Mouse (Mus musculus) midbrain, embryonic 14.5 days (tissue): ENCODE measurements around the gene Spats2. TPM values are rescaled to one million over a fixed set of nuclear protein-coding genes. Genes with fewer than 3 reads are reported as not detected.

Experiments used
- ATAC-seq: fragments of 200-750 bp; cut with Nextera tagmentation; 2 replicates; pipeline ENCODE4 v1.8.0; 2017; ENCODE audit warnings: moderate number of reproducible peaks, moderate library complexity; ENCODE audit not compliant: low FRiP score, low TSS enrichment
- DNase-seq: peaks from one replicate; pipeline ENCODE4 v3.0.0-alpha.2; 2015
- H3K27ac ChIP-seq: fragments of 300-500 bp; sonication (generic); replicated peaks from 2 replicates; pipeline ENCODE4 v1.5.1; 2014; ENCODE audit warnings: mild to moderate bottlenecking, low read depth, low read length, moderate library complexity
- H3K27me3 ChIP-seq: fragments of 300-500 bp; sonication (generic); 2 replicates; pipeline ENCODE4 v1.6.1; 2014; ENCODE audit warnings: low read length, control low read depth, mixed read lengths; ENCODE audit not compliant: control insufficient read depth, insufficient read depth
- H3K36me3 ChIP-seq: fragments of 300-500 bp; sonication (generic); 2 replicates; pipeline ENCODE4 v1.6.1; 2014; ENCODE audit warnings: low read length, control low read depth; ENCODE audit not compliant: control insufficient read depth, insufficient read depth
- H3K4me1 ChIP-seq: fragments of 300-500 bp; sonication (generic); 2 replicates; pipeline ENCODE4 v1.6.1; 2014; ENCODE audit warnings: mild to moderate bottlenecking, antibody characterized with exemption, low read length, control low read depth; ENCODE audit not compliant: control insufficient read depth, insufficient read depth
- H3K4me2 ChIP-seq: fragments of 300-500 bp; sonication (generic); 2 replicates; pipeline ENCODE4 v1.6.1; 2014; ENCODE audit warnings: mild to moderate bottlenecking, low read length, moderate library complexity
- H3K4me3 ChIP-seq: fragments of 300-500 bp; sonication (generic); replicated peaks from 2 replicates; pipeline ENCODE4 v1.5.1; 2014; ENCODE audit warnings: low read depth, low read length
- H3K9ac ChIP-seq: fragments of 300-500 bp; sonication (generic); replicated peaks from 2 replicates; pipeline ENCODE4 v1.6.1; 2014; ENCODE audit warnings: mild to moderate bottlenecking, low read length, moderate library complexity
- H3K9me3 ChIP-seq: fragments of 300-500 bp; sonication (generic); 2 replicates; pipeline ENCODE4 v1.6.1; 2016; ENCODE audit warnings: low read length, control low read depth, mixed read lengths; ENCODE audit not compliant: control insufficient read depth
- WGBS: fragments of 180-500 bp; shearing (Covaris S2); extraction: QIAGEN DNeasy Blood & Tissue Kit; methylation state at CpG from one replicate; pipeline ENCODE4 v1.1.7; 2014; 5-methylcytosine and 5-hydroxymethylcytosine counted together
- polyA plus RNA-seq: library from polyadenylated mRNA; unstranded; fragments of >200 nt; fragmentation: Nextera tagmentation; extraction: Ambion mirVana; gene quantifications from 2 replicates; pipeline ENCODE4 v1.2.1, GENCODE M21; 2014

Spats2 gene
- polyA plus RNA-seq, 1 experiment from 2014 or later, result 41.6 TPM

DNA sequence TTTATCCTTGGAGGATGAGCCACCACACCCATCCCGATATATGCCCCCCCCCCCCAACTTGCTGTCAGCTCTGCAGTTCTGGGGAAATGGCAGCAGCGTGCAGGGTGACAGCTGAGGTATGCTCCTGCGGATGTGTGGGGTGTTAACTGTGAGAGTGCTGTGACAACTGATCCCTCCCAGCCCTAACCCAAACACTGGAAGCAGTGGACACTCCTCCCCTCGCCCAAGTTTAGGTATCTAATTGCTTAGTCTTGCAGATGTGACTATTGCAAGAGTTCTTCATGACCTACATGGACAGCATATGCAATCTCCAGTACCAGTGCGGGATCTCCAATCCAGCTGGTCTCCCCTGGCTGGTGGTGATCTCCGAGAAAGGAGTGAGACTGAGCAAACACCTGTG is 30.4 kb upstream of the Spats2 start:
- no peak for ATAC-seq
- peaks cover 39% of the 10 kb centered on the region for H3K4me1 ChIP-seq
- H3K9ac ChIP-seq, result no peak overlapping the region
- H3K4me2 ChIP-seq, result no peak overlapping the region
- no peak for DNase-seq
- 11% methylated on average over 6 of the region's 6 CpGs for WGBS
- H3K9me3 ChIP-seq, result no peaks in the 10 kb centered on the region
- H3K27ac ChIP-seq, result no peak overlapping the region
- H3K4me3 ChIP-seq, result no peak overlapping the region
- H3K36me3 ChIP-seq, result no peaks in the 10 kb centered on the region
- H3K27me3 ChIP-seq, result peaks cover 42% of the 10 kb centered on the region

DNA sequence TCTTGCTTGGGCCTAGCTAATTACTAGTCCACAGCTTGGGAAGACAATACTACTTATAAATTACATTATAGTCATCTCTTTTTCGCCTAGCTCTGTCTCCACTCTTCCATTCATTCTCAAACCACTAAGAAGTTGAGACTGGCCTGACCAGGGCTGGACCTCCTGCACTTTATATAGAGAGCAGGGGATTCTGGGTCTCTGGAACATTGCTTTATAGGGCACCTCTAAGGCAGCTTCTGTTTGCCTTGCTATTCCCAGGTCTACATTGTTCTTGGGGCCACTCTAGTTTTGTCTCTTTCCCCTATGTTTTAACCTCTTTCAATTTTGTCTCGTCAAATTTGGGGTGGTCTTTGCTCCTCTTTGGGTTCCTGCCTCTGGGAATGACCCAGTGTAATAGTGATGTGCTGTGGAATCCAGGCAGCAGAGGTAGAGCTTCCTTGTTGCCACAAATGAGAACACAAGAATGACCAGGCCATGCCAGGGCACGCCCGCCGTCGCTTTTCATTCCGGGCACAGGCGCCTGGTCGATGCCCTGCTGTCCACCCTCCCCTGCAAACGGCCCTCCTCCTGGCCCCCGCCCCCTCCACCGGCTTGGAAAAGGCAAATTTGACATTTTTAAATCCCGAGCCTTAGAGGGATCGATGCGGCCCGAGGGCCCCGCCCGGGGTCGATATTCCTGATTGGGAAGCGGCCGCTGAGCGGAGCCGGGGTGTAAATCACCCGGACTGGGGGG is 29.5 kb upstream of the Spats2 start:
- ATAC-seq, result no peak
- Histone ChIP-seq H3K36me3 (no peaks in the 10 kb centered on the region), H3K4me1 (peaks cover 35% of the 10 kb centered on the region), H3K27ac (peak overlapping the region; percentile 41; the same call in 1 of the 2 replicates), H3K4me3 (peak overlapping the region; percentile 38), H3K27me3 (peaks cover 42% of the 10 kb centered on the region), H3K9ac (peak overlapping the region; percentile 37; the same call in 1 of the 2 replicates), H3K9me3 (no peaks in the 10 kb centered on the region), H3K4me2 (peak overlapping the region; percentile 72)
- WGBS, result 3% methylated on average over 24 of the region's 24 CpGs
- DNase-seq, result no peak

DNA sequence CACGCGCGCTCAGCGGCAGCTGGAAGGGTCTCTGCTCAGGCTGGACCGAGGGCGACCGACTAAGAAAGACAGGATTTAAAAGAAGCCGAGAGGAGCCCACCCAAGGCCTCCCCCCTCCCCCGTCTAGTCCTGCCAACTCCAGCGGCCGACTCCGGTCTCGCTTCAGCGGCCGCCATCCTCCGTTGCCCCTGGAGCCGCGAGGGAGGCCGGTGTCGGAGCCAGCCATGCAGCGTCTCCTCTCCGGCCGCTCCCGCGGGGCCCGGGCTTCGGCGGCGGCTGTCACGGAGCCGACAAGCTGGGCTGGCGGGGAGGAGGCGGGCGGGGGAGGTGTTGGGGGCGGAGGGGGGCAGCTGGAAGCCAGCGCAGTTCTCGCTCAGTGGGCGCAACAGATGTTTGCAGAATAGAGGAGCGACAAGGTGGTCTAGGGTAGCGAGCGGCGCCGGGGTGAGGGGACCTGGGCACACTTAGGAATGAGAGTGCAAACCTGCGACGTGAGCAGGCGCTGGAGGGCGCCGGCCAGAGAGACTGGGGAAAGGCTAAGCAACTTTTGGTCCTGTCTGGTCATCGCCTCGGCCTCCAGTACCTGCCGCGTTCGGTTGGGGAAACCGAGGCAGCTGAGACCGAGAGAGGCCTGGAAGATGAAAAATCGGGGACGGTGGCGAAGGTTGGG is 28.8 kb upstream of the Spats2 start:
- peaks cover 35% of the 10 kb centered on the region for H3K4me1 ChIP-seq
- peak overlapping the region; percentile 38 for H3K4me3 ChIP-seq
- no peaks in the 10 kb centered on the region for H3K9me3 ChIP-seq
- peak overlapping the region; percentile 72 for H3K4me2 ChIP-seq
- ATAC-seq (peak; percentile 24; the same call in 1 of the 2 replicates), DNase-seq (peak; percentile 74)
- peak overlapping the region; percentile 37 for H3K9ac ChIP-seq
- H3K27ac ChIP-seq, result peak overlapping the region; percentile 41; the same call in 1 of the 2 replicates
- H3K36me3 ChIP-seq, result no peaks in the 10 kb centered on the region
- under 1% methylated on average over 53 of the region's 58 CpGs for WGBS
- H3K27me3 ChIP-seq, result peaks cover 42% of the 10 kb centered on the region

DNA sequence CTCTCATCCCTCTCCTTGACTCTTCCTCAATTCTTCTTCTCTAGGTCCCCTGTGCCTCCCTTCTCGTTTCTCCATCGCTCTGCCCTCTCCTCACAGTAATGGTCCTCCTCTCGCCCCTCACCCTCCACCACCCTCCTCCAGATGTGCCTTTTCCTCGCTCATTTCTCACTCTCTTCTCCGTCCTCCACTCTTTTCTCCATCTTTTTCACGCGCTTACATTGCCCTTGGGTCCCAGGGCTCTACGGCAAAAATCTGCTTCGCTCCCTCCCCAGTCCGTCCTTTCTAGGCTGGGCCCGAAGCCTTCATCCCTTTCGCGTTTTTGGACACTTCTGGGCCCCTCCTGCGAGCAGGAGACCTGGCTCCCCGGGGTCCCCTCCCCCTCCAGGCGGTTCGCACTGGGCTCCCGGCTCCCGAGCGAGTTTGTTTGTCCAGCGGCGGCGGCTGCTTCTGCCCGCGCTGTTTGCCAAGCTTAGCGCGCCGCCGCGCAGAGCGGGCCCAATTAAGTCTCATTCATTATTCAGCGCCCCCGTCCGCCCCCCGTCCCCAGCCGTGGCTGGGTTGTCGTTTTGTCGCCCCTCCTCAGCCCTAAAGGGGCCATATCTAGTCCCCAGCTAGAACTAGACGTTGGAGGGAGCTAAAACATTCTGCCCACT is 27.8 kb upstream of the Spats2 start:
- WGBS, result 1% methylated on average over 39 of the region's 39 CpGs
- H3K9me3 ChIP-seq, result no peaks in the 10 kb centered on the region
- peak overlapping the region; percentile 72 for H3K4me2 ChIP-seq
- peak overlapping the region; percentile 20; the same call in 1 of the 2 replicates for H3K9ac ChIP-seq
- H3K4me3 ChIP-seq, result peak overlapping the region; percentile 38
- H3K4me1 ChIP-seq, result peaks cover 31% of the 10 kb centered on the region
- peaks cover 42% of the 10 kb centered on the region for H3K27me3 ChIP-seq
- no peak for ATAC-seq
- no peak overlapping the region; the same call in 1 of the 2 replicates for H3K27ac ChIP-seq
- H3K36me3 ChIP-seq, result no peaks in the 10 kb centered on the region
- DNase-seq, result peak; percentile 72

DNA sequence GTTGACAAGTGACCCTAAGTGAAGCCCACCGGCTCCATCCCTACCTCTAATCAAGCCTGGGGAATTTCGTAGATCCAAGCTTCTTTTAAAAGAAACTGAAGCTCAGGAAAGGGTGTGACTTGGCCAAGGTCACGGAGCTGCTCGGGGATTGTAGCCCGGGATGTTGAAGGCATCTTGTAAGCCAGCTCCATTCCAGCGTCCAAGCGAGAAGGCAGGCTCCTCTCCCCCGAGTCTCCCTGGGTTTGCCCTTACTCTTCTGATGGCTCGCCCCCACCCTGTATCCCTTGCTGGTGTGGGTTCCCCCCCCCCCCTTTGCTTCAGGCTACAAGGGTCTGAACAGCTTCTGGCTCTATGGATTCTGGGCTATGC is 27.2 kb upstream of the Spats2 start:
- WGBS, result 1% methylated on average over 9 of the region's 9 CpGs
- Histone ChIP-seq H3K4me3 (peak overlapping the region; percentile 38), H3K4me2 (peak overlapping the region; percentile 72), H3K27me3 (peaks cover 42% of the 10 kb centered on the region), H3K36me3 (no peaks in the 10 kb centered on the region), H3K9me3 (no peaks in the 10 kb centered on the region), H3K4me1 (peaks cover 26% of the 10 kb centered on the region), H3K9ac (0 out of 2 replicates have a peak overlapping the region, but pooled peaks have one; percentile 20), H3K27ac (peak overlapping the region; percentile 32; the same call in 1 of the 2 replicates)
- DNase-seq (no peak), ATAC-seq (no peak)

DNA sequence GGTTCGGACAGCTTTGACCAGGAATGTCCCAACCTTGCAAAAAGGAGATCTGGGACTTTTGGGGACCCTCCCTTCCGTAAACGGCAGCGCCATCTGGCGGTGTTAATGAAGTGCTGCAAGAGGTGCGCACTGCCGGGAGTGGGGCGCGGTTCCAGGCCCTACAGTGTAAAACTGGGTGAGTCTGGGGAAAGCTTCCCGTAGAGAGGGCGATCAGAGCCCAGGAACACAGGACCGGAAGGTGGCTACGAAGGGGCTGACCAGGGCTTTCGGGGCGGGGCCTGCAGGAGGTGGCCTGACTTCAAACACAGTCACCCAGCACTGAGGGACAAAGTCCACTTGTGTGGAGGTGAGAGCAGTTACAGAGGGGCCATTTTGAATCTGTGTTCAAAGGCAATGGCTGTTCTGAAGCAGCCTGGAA is 26.6 kb upstream of the Spats2 start:
- peak overlapping the region; percentile 7; the same call in 1 of the 2 replicates for H3K4me3 ChIP-seq
- under 1% methylated on average over 15 of the region's 15 CpGs for WGBS
- no peaks in the 10 kb centered on the region for H3K9me3 ChIP-seq
- 0 out of 2 replicates have a peak overlapping the region, but pooled peaks have one; percentile 5 for H3K27ac ChIP-seq
- H3K36me3 ChIP-seq, result no peaks in the 10 kb centered on the region
- peaks cover 42% of the 10 kb centered on the region for H3K27me3 ChIP-seq
- H3K9ac ChIP-seq, result no peak overlapping the region
- H3K4me2 ChIP-seq, result peak overlapping the region; percentile 72
- DNase-seq, result peak; percentile 80
- H3K4me1 ChIP-seq, result peaks cover 26% of the 10 kb centered on the region
- no peak for ATAC-seq

DNA sequence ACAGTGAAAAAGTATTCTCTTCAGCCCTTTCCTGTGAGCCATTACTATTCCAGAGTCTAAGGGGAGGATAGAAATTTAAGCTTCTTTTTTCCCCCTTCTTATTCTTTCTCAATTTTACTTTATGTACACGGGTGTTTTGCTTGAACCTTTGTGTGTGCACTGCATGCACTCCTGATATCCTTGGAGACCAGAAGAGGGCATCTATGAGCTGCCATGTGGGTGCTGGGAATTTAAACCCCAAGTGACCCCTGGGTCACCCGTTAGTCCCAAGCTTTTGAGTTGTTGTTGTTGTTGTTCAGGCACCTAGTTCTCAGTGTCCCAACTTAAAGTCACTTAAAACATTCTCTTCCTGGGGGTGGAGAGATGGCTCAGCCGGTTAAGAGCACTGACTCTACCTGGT is 25.7 kb upstream of the Spats2 start:
- Histone ChIP-seq H3K36me3 (no peaks in the 10 kb centered on the region), H3K9ac (no peak overlapping the region), H3K4me3 (no peak overlapping the region), H3K4me1 (peaks cover 21% of the 10 kb centered on the region), H3K27ac (no peak overlapping the region), H3K27me3 (peaks cover 42% of the 10 kb centered on the region), H3K9me3 (no peaks in the 10 kb centered on the region), H3K4me2 (no peak overlapping the region)
- WGBS, result 46% methylated on average over 3 of the region's 3 CpGs
- DNase-seq, result no peak
- ATAC-seq, result no peak

DNA sequence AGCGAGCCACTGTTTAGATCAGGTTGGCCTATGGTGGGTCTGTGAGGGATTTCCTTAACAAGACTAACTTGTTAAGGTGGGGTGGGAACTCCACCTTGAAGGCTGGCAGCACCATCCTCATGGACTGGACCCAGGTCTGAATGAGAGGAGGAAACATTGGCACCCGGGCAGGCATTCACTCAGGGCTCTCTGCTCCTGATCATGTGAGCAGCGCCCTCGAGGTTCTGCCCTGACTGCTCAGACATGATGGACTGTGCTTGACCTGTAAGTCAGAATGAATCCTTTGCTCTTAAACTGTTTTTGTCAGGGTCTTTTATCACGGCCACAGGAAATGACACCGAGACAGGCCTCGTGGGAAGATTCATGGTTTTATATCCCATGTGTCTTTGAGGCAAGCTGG is 20.5 kb upstream of the Spats2 start:
- DNase-seq (no peak), ATAC-seq (no peak)
- 87% methylated on average over 7 of the region's 7 CpGs for WGBS
- no peaks in the 10 kb centered on the region for H3K27me3 ChIP-seq
- H3K4me3 ChIP-seq, result no peak overlapping the region
- H3K36me3 ChIP-seq, result no peaks in the 10 kb centered on the region
- no peak overlapping the region for H3K9ac ChIP-seq
- H3K27ac ChIP-seq, result no peak overlapping the region
- no peak overlapping the region for H3K4me2 ChIP-seq
- H3K9me3 ChIP-seq, result no peaks in the 10 kb centered on the region
- H3K4me1 ChIP-seq, result no peaks in the 10 kb centered on the region
